Mouse (Mus musculus): ENCODE measurements around the gene Dync1h1.
"Not testable (repeated sequence)": the region's sequence is repeated elsewhere in the genome, so short reads cannot be mapped to it uniquely, and the experiment has no call there.

Gene Dync1h1

DNA sequence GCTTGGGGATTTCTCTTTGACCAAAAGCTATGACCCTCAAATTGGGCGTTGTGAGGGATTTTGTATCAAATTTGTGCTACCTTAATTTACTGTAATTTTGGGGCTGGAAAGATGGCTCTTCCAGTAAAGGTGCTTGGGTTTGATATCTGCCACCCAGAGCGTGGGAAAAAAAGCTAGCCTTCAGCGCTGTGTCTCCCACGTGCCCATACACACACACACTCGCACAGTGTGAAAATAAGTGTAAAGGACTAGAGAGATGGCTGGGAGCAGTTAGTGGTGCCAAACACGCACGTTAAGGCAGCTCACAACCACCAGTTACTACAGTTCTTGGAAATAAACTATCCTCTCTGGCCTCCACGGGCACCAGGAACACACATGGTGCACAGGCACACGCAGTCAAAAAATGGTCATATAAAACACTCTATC lies 95.7 kb downstream of the Dync1h1 start:
- DNase-seq = no peak

DNA sequence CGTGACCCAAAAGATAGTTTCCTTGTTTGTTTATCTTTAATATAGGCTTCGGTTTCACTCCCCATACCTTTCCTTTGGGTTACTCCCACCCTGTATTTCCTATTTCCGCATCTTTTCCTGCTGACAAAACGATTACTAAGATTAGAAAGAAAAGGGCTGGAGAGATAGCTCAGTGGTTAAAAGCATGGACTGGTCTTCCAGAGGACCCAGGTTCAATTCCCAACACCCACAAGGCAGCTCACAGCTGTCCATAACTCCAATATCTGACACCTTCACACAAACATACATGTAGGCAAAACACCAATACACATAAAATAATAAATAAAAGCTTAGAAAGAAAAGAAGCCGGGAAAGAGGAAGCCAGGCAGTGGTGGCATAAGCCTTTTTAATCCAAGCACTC lies 96.2 kb downstream of the Dync1h1 start:
- no peak for DNase-seq

DNA sequence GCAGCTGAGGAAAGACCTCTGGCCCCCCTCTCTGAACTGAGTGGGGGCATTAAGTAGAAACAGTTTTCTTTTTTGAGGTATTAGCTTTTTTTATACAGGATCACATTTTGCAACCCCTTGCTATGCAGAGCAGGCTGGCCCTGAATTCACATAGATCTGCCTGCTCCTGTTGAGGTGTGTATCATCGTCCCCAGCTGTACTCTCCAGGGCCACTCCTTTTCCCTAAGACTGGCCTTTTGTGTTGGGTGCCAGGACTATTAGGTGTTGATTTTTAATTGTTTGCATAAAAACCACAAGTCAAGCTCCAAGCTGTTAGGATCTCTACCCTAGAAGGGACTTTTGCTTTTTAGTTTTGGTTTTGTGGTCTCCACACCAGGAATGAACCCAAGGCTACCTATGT lies 96.8 kb downstream of the Dync1h1 start:
- no peak for DNase-seq

DNA sequence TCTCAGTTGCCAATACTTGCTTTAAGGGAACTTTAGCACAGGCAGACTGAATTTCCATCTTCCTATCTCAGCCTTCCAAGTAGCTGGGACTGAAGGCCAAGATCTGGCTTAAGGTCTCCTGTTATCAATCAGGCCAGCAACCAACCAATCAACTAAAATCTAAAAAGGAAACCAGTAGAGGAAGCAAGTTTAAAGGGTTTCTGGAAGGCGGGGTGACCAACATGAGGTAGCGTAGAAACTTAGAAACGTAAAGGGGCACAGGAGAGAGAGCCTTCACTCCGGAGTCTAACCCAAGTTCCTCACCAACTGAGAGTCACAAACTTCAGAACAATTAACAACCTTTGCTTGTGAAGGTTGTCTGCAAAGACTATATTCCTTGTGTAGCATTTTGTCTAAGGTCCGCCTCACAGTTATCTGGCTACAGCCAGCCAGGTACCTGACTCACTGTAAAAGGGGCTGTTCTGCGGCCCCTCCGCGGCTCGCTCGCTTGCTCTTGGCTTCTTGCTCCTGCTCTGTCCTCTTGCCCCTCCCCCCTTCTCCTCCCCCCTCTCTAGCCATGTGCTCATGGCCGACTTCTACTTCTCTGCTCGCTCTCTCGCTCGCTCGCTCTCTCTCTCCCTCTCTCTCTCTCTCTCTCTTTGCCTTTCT lies 97.4 kb downstream of the Dync1h1 start:
- DNase-seq = no peak

DNA sequence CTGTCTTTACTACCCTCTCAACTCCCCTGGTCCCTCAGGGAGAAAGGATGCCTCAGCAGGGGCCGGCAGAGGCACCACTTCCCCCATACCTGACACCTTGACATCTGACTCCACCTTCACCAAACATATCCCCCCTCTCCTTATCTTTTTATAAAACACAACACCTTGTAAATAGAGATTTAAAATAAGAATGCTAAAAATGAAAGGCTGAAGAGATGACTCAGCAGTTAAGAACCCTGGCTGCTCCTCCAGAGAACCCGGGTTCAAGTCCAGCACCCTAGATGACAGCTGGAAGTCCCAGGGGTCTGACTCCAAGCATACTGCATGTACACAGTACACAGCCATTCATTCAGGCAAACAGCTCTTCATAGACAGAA lies 97.9 kb downstream of the Dync1h1 start:
- DNase-seq = no peak

DNA sequence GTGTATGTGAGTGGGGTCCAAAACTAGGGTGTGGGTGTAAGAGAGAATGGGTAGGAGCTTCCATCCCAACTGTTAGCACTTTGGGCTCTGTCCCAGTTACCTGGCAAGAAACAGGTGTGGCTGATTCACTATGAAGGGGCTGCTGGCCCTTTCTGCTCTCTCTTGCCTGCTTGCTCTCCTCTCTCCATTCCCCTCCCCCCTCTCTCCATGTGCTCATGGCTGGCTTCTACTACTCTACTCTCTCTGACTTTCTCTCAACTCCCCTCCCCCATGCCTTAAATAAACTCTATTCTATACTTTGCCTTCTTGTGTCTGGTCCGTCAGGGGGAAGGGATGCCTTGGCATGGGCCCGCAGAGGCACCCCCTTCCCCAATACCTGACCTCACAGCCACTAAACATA lies 99.5 kb downstream of the Dync1h1 start:
- no peak for DNase-seq

DNA sequence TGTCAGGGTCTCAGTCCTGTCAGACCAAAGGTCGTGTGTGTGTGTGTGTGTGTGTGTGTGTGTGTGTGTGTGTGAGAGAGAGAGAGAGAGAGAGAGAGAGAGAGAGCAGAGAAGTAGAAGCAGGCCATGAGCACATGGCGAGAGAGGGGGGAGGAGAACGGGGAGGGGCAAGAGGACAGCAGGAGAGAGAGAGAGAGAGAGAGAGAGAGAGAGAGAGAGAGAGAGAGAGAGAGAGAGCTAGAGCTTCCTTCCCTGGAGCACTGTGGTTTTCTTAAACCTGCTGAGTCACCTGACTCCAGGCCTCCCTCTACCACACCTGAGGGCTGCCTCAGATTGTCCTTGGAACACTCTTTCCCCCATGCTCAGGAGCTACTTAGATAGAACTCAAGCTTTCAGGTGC lies 100.1 kb downstream of the Dync1h1 start:
- DNase-seq = not testable (repeated sequence)

DNA sequence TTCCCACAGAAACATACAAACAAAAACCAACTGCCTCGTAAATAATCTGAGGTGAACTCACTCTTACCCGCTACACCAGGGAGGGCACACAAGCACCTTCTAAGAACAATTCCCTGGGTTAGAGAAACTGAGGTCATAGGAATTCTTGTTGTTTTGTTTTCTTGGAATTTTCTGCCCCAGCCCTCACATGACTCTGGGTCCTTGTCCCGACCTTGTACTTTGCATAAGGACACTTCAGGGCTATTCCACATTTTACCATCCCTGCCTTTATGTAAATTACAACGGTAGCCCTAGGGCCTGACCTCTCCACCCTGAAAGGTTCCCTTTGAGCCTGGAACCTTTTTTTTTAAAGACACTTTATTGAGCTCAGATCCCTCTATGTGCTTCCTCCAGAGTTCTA lies 101.3 kb downstream of the Dync1h1 start, which contains the start of gene Hsp90aa1:
Hsp90aa1 (minus strand) TSS at position 173 of the 400 bp plus-strand sequence.
- no peak for DNase-seq

DNA sequence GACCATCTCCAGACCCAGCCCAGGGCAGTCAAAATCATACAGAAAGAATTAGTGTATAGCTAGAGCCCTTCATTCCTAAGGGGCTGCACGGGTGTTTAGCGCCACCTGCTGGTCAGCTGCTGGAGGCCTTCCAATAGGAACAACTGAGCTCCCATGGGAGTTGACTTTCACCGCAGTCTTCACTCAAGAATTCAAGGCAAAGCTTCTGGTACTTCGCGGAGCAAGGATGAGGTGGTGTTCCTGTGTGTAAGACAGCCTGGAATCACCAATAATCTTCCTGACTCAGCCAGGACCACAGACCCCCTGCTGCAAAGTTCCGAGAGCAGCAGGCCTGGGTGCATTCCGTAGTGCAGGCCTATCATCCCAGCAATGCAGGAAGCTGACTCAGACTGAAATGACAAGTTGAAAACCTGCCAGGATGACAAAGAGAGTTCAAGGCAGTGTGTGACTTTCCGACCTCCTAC lies 101.8 kb downstream of the Dync1h1 start:
- peak; percentile 94 for DNase-seq

DNA sequence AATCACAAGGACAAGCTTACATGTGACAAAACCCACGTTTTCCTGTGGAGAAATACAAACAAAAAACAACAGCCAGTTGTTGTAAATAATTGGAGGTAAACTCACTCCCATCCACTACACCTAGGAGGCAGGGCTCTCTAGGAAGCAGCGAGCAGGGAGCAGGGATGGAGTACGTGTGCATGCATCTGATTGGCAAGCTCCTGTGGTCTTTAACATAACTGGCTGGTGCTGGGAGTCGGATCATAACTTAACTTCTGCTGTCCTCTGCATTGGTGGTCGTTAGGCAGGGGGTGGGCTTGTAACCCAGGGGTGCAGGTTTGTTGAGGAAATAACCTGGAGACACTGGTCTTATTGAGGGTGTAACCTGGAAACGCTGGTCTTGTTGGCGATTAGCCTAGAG lies 102.4 kb downstream of the Dync1h1 start:
- no peak for DNase-seq

DNA sequence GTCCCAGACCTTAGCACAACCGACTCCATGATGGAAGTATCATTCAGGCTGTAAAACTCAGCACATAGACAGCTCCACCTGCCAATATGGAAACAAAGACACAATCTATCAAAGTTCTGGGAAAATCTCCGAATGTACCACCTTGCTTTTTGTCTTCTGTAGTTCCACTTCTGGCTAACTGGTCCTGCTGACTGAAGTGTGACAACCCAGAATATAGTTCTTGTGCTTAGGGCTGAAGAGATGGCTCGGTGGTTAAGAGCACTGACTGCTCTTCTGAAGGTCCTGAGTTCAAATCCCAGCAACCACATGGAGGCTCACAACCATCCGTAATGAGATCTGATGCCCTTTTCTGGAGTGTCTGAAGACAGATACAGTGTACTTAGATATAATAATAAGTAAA lies 104.2 kb downstream of the Dync1h1 start:
- not testable (repeated sequence) for DNase-seq

DNA sequence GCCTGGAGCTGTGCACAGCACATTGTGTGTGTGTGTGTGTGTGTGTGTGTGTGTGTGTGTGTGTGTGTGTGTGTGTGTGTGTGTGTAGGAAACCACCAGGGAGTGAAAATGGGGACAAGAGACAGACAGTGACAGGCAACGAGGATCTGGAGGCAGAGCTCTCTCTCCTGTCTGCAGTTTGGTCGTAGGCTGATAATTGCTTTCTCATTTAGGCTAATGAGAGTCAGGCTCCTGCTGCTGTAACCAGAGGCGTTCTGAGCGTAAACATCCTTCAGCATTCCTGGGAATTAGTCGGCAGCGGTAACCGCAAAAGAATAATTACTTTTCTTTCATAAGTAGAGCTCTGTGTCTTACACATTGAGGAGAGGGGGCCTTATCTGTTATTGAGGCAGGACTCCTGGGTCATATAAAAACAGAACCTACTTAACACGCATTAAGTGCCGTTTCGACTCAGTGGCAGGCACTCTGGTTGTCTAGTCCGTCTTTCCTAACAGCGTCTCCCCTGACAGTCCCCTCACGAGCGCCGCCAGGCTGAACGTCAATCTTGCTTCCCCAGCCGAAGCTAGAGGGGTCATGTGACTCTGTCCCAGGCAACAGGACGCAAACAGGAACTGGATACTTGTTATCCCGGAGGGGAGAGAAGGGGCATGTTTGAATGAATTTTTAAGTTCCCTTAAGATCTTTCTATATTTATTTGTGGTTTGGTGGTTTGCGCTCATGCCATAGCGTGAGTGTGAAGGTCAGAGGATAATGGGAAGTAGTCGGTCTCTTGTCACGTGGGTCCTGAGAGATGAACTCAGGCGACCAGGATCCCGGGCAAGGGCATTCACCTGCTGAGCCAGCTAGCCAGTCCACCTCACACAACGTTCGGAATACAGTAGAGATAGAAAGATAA lies 105.3 kb downstream of the Dync1h1 start:
- peak; percentile 25 for DNase-seq

DNA sequence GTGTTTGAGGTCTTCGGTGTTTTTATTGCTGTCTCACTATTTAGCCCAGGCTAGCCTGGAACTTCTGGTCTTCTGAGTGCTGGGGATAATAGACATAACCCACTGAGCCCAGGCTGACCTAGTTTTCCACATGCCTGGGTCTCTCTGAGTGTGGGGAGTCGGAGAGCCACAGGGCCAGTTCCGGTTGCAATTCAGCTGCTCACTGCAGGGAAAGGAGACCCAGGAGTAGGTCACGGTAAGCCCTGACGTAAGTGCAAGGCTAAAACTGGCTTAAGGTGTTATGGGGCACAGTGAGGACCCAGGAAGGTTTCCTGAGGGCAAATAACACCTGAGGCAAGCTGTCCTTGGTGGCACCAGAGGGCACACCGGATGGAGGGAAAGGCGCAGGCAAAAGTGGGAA lies 106.2 kb downstream of the Dync1h1 start:
- DNase-seq = no peak

DNA sequence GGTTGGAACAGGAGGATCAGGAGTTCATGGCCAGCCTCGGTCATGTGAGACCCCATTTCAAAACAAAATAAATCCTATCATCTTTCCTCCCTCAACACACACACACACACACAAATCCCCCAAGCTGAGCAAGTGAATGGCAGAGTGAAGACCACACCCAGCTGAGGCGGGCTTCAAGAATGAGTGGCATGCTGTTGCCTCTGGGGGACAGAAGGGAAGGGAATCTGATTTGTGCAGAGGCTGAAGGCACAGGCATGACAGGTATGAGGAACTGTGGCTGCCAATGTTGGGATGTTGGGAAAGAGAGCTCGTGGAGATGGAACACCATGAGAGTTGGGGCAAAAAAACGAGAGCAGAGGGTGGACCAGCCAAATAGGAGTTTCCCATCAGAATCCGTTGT lies 110.0 kb downstream of the Dync1h1 start:
- no peak for DNase-seq

DNA sequence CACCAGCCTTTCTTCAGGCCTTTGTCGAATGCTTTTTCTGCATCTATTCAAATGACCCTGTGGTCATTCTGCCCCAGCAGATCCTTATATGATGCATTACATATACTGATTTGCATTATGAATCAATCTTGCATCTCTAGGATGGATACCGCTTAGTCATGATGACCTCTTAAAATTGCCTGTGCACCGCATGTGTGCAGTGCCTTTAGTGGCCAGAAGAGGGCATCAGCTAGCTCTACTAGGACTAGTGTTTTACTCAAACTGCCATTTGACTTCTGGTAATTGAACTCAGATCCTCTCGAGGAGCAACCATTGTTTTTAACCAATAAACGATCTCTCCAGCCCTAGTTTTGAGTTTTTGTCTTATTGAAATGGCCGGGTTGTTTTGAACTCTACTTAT lies 112.5 kb downstream of the Dync1h1 start:
- DNase-seq = no peak

DNA sequence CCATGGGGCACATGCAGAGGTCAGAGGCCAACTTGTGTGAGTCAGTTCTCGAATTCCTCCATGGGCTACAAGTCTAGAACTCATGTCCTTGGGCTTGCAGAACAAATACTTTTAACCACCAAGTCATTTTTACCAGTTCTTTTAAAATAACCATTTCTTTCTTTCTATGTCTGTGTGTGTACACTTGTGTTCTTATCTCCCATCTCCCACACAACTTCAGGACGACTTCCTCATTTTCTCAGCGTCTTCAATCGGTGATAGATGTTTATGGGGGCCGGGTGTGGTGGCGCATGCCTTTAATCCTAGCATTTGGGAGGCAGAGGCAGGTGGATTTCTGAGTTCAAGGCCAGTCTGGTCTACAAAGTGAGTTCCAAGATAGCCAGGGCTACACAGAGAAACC lies 113.0 kb downstream of the Dync1h1 start:
- no peak for DNase-seq

DNA sequence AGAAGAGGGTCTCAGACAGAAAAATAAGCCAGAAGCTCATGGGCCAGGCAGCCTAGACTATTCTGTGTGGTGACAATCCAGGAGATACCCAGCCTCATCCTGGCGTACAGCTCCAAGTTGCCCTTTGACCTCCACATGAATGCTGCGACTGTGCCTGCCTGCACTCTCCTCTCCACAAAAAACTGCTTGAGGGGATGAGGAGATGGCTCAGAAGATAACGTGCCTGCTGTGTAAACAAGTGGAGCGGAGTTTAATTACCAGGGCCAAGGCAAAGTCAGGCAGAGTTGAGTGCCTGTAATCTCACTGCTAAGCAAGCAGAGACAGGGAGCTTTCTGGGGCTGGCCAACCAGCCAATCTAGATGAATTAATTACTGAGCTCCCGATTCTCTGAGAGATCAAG lies 114.8 kb downstream of the Dync1h1 start:
- no peak for DNase-seq
